Mouse (Mus musculus) CD4-positive helper T cell, adult 2 months (primary cell): ENCODE measurements around the gene Fem1a.

Experiments used
- DNase-seq: peaks from one replicate; pipeline ENCODE4 v3.0.0-alpha.2; 2012; ENCODE audit warnings: low read depth, missing footprints, low spot score

Fem1a gene

GRCm38 (mm10) chr17:56303847-56304586, 47.4 kb downstream of the Fem1a start:
- DNase-seq = peak; percentile 96

- DNase-seq = no peak
Measured at GRCm38 (mm10) chr17:56304718-56305117, 48.1 kb downstream of the Fem1a start.

GRCm38 (mm10) chr17:56305156-56305555, 48.5 kb downstream of the Fem1a start:
- no peak for DNase-seq

GRCm38 (mm10) chr17:56305826-56306225, 49.2 kb downstream of the Fem1a start:
- DNase-seq = no peak

- no peak for DNase-seq
Measured at GRCm38 (mm10) chr17:56308088-56308487, 51.5 kb downstream of the Fem1a start.

- DNase-seq = no peak
Measured at GRCm38 (mm10) chr17:56309191-56309945, 52.8 kb downstream of the Fem1a start.
